Mouse (Mus musculus) spleen, adult 2 months (tissue): ENCODE results near the gene Lax1. TPM values are rescaled to one million over a fixed set of nuclear protein-coding genes. Genes with fewer than 3 reads are reported as not detected.
A peak's percentile ranks its signal among the peaks of the same experiment; 100 is the strongest.

ENCODE experiments used
- DNase-seq, 2 experiments: peaks; one replicate each; pipeline versions ENCODE4 v3.0.0 to v3.0.0-alpha.2; 2012 to 2021; ENCODE audit warnings: low spot score in 2 of 2, low read depth in 1 of 2
- H3K27ac ChIP-seq: fragments of 200-500 bp; 2 replicates; pipeline ENCODE4 v1.5.1; 2012; ENCODE audit warnings: low read length, inconsistent platforms; ENCODE audit not compliant: insufficient read depth
- H3K27me3 ChIP-seq: fragments of 200-500 bp; 2 replicates; pipeline ENCODE4 v1.6.1; 2012; ENCODE audit warnings: mild to moderate bottlenecking, moderate library complexity, low read length, inconsistent platforms; ENCODE audit not compliant: control insufficient read depth, insufficient read depth
- H3K36me3 ChIP-seq: fragments of 200-500 bp; 2 replicates; pipeline ENCODE4 v1.6.1; 2012; ENCODE audit warnings: mild to moderate bottlenecking, low read length, inconsistent platforms; ENCODE audit not compliant: control insufficient read depth, insufficient read depth
- H3K4me1 ChIP-seq: fragments of 200-500 bp; 2 replicates; pipeline ENCODE4 v1.6.1; 2011; ENCODE audit warnings: inconsistent platforms; ENCODE audit not compliant: control insufficient read depth, insufficient read depth, insufficient read length
- H3K4me3 ChIP-seq: fragments of 200-500 bp; 2 replicates; pipeline ENCODE4 v1.5.1; 2011; ENCODE audit warnings: mild to moderate bottlenecking, inconsistent platforms; ENCODE audit not compliant: insufficient read depth, insufficient read length; ENCODE audit errors: extremely low read depth
- CTCF ChIP-seq: fragments of 200-500 bp; IDR thresholded peaks from 2 replicates; pipeline ENCODE4 v1.5.1; 2011; ENCODE audit warnings: mild to moderate bottlenecking, inconsistent platforms; ENCODE audit not compliant: insufficient read depth, insufficient read length, insufficient replicate concordance; ENCODE audit errors: extremely low read depth
- POLR2A ChIP-seq: fragments of 200-500 bp; IDR thresholded peaks from 2 replicates; pipeline ENCODE4 v1.6.1; 2011; ENCODE audit warnings: low read depth, low read length, inconsistent platforms
- WGBS: fragments of 180-500 bp; shearing (Covaris S2); methylation state at CpG from one replicate; pipeline ENCODE4 v1.1.7; 2018; 5-methylcytosine and 5-hydroxymethylcytosine counted together
- polyA plus RNA-seq: library from polyadenylated mRNA; depleted of rRNA; stranded (reverse); fragments of >200 nt; gene quantifications from 2 replicates; pipeline ENCODE4 v1.2.3, GENCODE M21; 2012

The Lax1 gene
- polyA plus RNA-seq, 1 experiment = 35.4 TPM

GRCm38 (mm10) chr1:133661203-133661933 lies 28.5 kb downstream of the Lax1 start, which contains the start of gene Gm38394:
Gene Gm38394, minus strand, starts transcription at chr1:133661318.
- H3K4me1 ChIP-seq = peaks cover 6% of the 10 kb centered on the region; the same call in 1 of the 2 replicates
- H3K27ac ChIP-seq = peak within 1 kb of the TSS; percentile 90
- DNase-seq = peak; percentile 88 to 93
- TF ChIP-seq POLR2A (peak; percentile 45), CTCF (no peak)
- WGBS = 2% methylated on average over 26 of the region's 26 CpGs
- H3K36me3 ChIP-seq = peaks cover 11% of the 10 kb centered on the region
- H3K27me3 ChIP-seq = no peaks in the 10 kb centered on the region
- H3K4me3 ChIP-seq = peak within 1 kb of the TSS; percentile 96

- Histone ChIP-seq H3K4me3 (peak within 1 kb of the TSS; percentile 96), H3K27ac (peak within 1 kb of the TSS; percentile 90), H3K27me3 (no peaks in the 10 kb centered on the region), H3K4me1 (peaks cover 6% of the 10 kb centered on the region; the same call in 1 of the 2 replicates), H3K36me3 (peaks cover 11% of the 10 kb centered on the region)
- DNase-seq = peak in 1 of 2 experiments; percentile 46
- 1% methylated on average over 41 of the region's 41 CpGs for WGBS
- no peak for TF ChIP-seq CTCF
- TF ChIP-seq POLR2A = no peak
Observed at GRCm38 (mm10) chr1:133660466-133661202, 29.3 kb downstream of the Lax1 start, which contains the start of gene Zbed6. Gene Zbed6, minus strand, starts transcription at chr1:133660885.

GRCm38 (mm10) chr1:133658878-133659277 lies 31.0 kb downstream of the Lax1 start:
- Histone ChIP-seq H3K4me1 (peaks cover 6% of the 10 kb centered on the region; the same call in 1 of the 2 replicates), H3K36me3 (peaks cover 13% of the 10 kb centered on the region), H3K4me3 (no peak overlapping the region), H3K27me3 (no peaks in the 10 kb centered on the region), H3K27ac (no peak overlapping the region)
- no peak for DNase-seq
- WGBS = 91% methylated on average over 3 of the region's 3 CpGs
- TF ChIP-seq CTCF (no peak), POLR2A (no peak)

- Histone ChIP-seq H3K27me3 (no peaks in the 10 kb centered on the region), H3K4me1 (peaks cover 6% of the 10 kb centered on the region; the same call in 1 of the 2 replicates), H3K4me3 (no peak overlapping the region), H3K27ac (no peak overlapping the region), H3K36me3 (peaks cover 14% of the 10 kb centered on the region)
- 92% methylated on average over 5 of the region's 5 CpGs for WGBS
- no peak for TF ChIP-seq POLR2A
- no peak for TF ChIP-seq CTCF
- DNase-seq = no peak
Observed at GRCm38 (mm10) chr1:133656811-133657210, 33.1 kb downstream of the Lax1 start.

GRCm38 (mm10) chr1:133653033-133653432 lies 36.9 kb downstream of the Lax1 start:
- Histone ChIP-seq H3K36me3 (peaks cover 14% of the 10 kb centered on the region), H3K4me1 (0 out of 2 replicates have a peak, but pooled peaks cover 3% of the 10 kb centered on the region), H3K27me3 (no peaks in the 10 kb centered on the region), H3K27ac (no peak overlapping the region), H3K4me3 (no peak overlapping the region)
- WGBS = 96% methylated on average over 1 of the region's 1 CpGs
- DNase-seq = no peak
- no peak for TF ChIP-seq CTCF
- TF ChIP-seq POLR2A = no peak

- WGBS = 93% methylated on average over 7 of the region's 7 CpGs
- no peak for DNase-seq
- H3K4me3 ChIP-seq = no peak overlapping the region
- no peak overlapping the region for H3K27ac ChIP-seq
- peaks cover 18% of the 10 kb centered on the region for H3K36me3 ChIP-seq
- H3K4me1 ChIP-seq = no peaks in the 10 kb centered on the region
- no peak for TF ChIP-seq POLR2A
- TF ChIP-seq CTCF = no peak
- no peaks in the 10 kb centered on the region for H3K27me3 ChIP-seq
Observed at GRCm38 (mm10) chr1:133650288-133651055, 39.4 kb downstream of the Lax1 start.
